8 mouse cellular contexts compared by ENCODE assay signal in genomic region chr7:82864991-82865771, GRCm38 (mm10). TPM values are rescaled to one million over a fixed set of nuclear protein-coding genes. Genes with fewer than 3 reads are reported as not detected.
DNase-seq lines count a peak whose midpoint lies in the region; ATAC-seq and TF ChIP-seq lines count a peak whose summit lies in the region.

No protein-coding gene starts in this region.

- no peak overlapping the region for H3K27ac ChIP-seq in bone marrow, adult 2 months (ENCODE audit: control insufficient read depth, insufficient read depth, low read depth, low read length, poor library complexity)
- no peak overlapping the region for H3K27ac ChIP-seq in embryonic fibroblast, embryonic 13.5 days (ENCODE audit: insufficient read depth, low read length)
- H3K27ac ChIP-seq in intestine, postnatal 0 days (ENCODE audit: low read depth, low read length), result peak overlapping the region; percentile 47
- H3K27ac ChIP-seq in macrophage, result peak overlapping the region; percentile 86

- no peaks in the 10 kb centered on the region for H3K9me3 ChIP-seq in intestine, postnatal 0 days (ENCODE audit: control insufficient read depth)

- H3K27me3 ChIP-seq in intestine, postnatal 0 days (replicated peaks; ENCODE audit: control insufficient read depth, insufficient read depth, low read length), result peaks cover 5% of the 10 kb centered on the region; the same call in 1 of the 2 replicates

- H3K36me3 ChIP-seq in intestine, postnatal 0 days (ENCODE audit: control insufficient read depth, insufficient read depth), result no peaks in the 10 kb centered on the region; the same call in 1 of the 2 replicates
- H3K36me3 ChIP-seq in macrophage (ENCODE audit: inconsistent target), result peaks cover 3% of the 10 kb centered on the region; the same call in 1 of the 2 replicates

- TF ChIP-seq POLR2A in bone marrow, adult 2 months (IDR thresholded peaks at IDR 0.05; ENCODE audit: borderline replicate concordance, control insufficient read depth, low read depth, low read length), result no peak
- TF ChIP-seq POLR2A in embryonic fibroblast, embryonic 13.5 days (IDR thresholded peaks at IDR 0.05; ENCODE audit: low read depth, low read length), result no peak

- DNase-seq in layer of hippocampus, adult 11-12 months (ENCODE audit: low spot score), result peak; percentile 15
- no peak for DNase-seq in layer of hippocampus, adult 9-11 months
- peak; percentile 41 for DNase-seq in thymus, postnatal 25 days
- no peak for DNase-seq in gastrocnemius, postnatal 10 days

- no peak for ATAC-seq in intestine, postnatal 0 days

- no peak for TF ChIP-seq CTCF in bone marrow, adult 2 months (IDR thresholded peaks at IDR 0.05; ENCODE audit: control insufficient read depth, insufficient read depth, low read length)
- TF ChIP-seq CTCF in embryonic fibroblast, embryonic 13.5 days (IDR thresholded peaks at IDR 0.05; ENCODE audit: borderline replicate concordance, insufficient read depth, low read length), result no peak
- TF ChIP-seq CTCF in intestine, postnatal 0 days (IDR thresholded peaks at IDR 0.05; ENCODE audit: low read depth), result no peak

- 2% methylated on average over 22 of the region's 22 CpGs for WGBS in bone marrow, adult 2 months
- WGBS in intestine, postnatal 0 days, result 4% methylated on average over 22 of the region's 22 CpGs
- WGBS in macrophage (ENCODE audit: missing documents), result 7% methylated on average over 21 of the region's 22 CpGs

- H3K4me3 ChIP-seq in bone marrow, adult 2 months (replicated peaks; ENCODE audit: control insufficient read depth, low read depth, low read length), result peak overlapping the region; percentile 55
- peak overlapping the region; percentile 53 for H3K4me3 ChIP-seq in embryonic fibroblast, embryonic 13.5 days (ENCODE audit: insufficient read depth, low read length)
- H3K4me3 ChIP-seq in intestine, postnatal 0 days (ENCODE audit: low read depth, low read length), result peak overlapping the region; percentile 76
- peak overlapping the region; percentile 65 for H3K4me3 ChIP-seq in macrophage (ENCODE audit: inconsistent target)

- peaks cover 23% of the 10 kb centered on the region; the same call in 1 of the 2 replicates for H3K79me2 ChIP-seq in macrophage (ENCODE audit: inconsistent target)

- peak overlapping the region; percentile 96 for H3K4me2 ChIP-seq in intestine, postnatal 0 days (replicated peaks; ENCODE audit: low read depth)

- H3K9ac ChIP-seq in intestine, postnatal 0 days (ENCODE audit: low read depth, low read length), result peak overlapping the region; percentile 49

- H3K4me1 ChIP-seq in bone marrow, adult 2 months (ENCODE audit: control insufficient read depth, insufficient read depth, low read length), result peaks cover 3% of the 10 kb centered on the region; the same call in 1 of the 2 replicates
- H3K4me1 ChIP-seq in embryonic fibroblast, embryonic 13.5 days (ENCODE audit: control insufficient read depth, insufficient read depth, low read length), result no peaks in the 10 kb centered on the region
- 0 out of 2 replicates have a peak, but pooled peaks cover 5% of the 10 kb centered on the region for H3K4me1 ChIP-seq in intestine, postnatal 0 days (replicated peaks; ENCODE audit: control insufficient read depth, insufficient read depth, low read length)

RNA-seq across cellular contexts. Expression of gene Mex3b, which starts 2.0 kb away (rescaled TPM):
- 1.1 and 2.4 TPM in 2 replicates for polyA plus RNA-seq in bone marrow, adult 2 months (2011; ENCODE audit: insufficient read depth, insufficient read length, low replicate concordance, missing spikeins)
- 18.9 and 23.6 TPM in 2 replicates for polyA plus RNA-seq in embryonic fibroblast, embryonic 13.5 days (2011; ENCODE audit: insufficient read length, low read depth, missing spikeins)
- polyA plus RNA-seq in intestine, postnatal 0 days (2015; fragmentation: Nextera tagmentation; extraction: Ambion mirVana), result 2.3 and 2.8 TPM in 2 replicates
- 10 to 100 TPM in 3 of 26 experiments, 1 to 10 TPM in 23; 1.9 to 14.3 (median 5.6) TPM for total RNA-seq in macrophage (2018; cell fraction: chromatin; rRNA removed)
- total RNA-seq in macrophage (2018; cell fraction: cytosol; rRNA removed), result 10 to 100 TPM in 12 of 26 experiments, 1 to 10 TPM in 14; 3.3 to 29.9 (median 8.6) TPM
- 10 to 100 TPM in 12 of 26 experiments, 1 to 10 TPM in 14; 5.2 to 34.2 (median 9.1) TPM for total RNA-seq in macrophage (2018; cell fraction: nucleus; rRNA removed)
- polyA plus RNA-seq in macrophage (2018), result 4.9 to 19.3 TPM (median 6.0 TPM) in 3 replicates
- 1 to 10 TPM; 6.2 to 9.7 TPM for total RNA-seq in gastrocnemius, postnatal 10 days (2021)

Comparison
In these comparisons a context has a peak if more than half of its experiments do, and no peak if none do; other contexts are left out.
1. DNase-seq: peak in layer of hippocampus, adult 11-12 months (single experiment) and thymus, postnatal 25 days (single experiment); none in layer of hippocampus, adult 9-11 months (single experiment) and gastrocnemius, postnatal 10 days (single experiment).
2. H3K27ac ChIP-seq: peak in intestine, postnatal 0 days (single experiment) and macrophage (single experiment); none in bone marrow, adult 2 months (single experiment) and embryonic fibroblast, embryonic 13.5 days (single experiment).
3. Peak in every context shown above with its lines, with median percentiles within 50 percentile points of each other: H3K4me3 ChIP-seq.